Mouse (Mus musculus): ENCODE measurements around the gene Setd3. TPM values are rescaled to one million over a fixed set of nuclear protein-coding genes. Genes with fewer than 3 reads are reported as not detected.

The Setd3 gene
- polyA plus RNA-seq, 2 experiments: 26.8 to 43.4 TPM

DNA sequence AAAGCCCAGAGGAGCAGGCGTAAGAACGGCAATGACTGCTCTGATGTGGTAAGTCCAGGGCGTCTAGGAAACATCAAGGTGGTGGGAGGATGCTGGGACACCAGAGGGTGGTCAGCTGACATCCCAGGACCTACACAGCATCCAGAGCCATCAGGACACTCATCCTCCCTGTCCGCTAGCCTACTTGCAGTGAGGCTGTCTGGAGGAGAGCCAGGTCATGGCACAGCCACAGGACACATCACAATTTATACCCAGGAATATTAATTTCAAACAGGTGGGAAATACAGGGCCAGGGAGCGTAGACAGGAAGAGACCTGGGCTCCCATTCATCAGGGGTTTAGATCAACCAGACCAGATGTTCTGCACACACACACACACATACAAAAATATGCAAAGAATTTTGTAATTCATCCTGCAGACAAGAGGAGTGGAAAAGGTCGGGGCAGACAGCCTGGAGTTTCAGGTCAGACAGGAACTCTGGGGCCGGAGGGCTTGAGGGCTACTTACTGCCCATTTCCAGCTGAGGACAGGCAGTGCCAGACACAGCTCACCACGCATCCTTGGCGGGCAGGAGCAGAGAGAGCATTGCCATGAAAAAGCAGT is 114.6 kb downstream of the Setd3 start:
- no peak for ATAC-seq (ENCODE audit: insufficient read depth)
- Histone ChIP-seq H3K27ac (no peak overlapping the region), H3K27me3 (ENCODE audit: control insufficient read depth, insufficient read depth, low read length) (no peaks in the 10 kb centered on the region), H3K4me3 (ENCODE audit: insufficient read depth in 1 of 2, low read depth in 2 of 2, low read length in 2 of 2) (no peak overlapping the region), H3K9ac (replicated peaks) (no peak overlapping the region), H3K9me3 (ENCODE audit: control insufficient read depth, low read length) (no peaks in the 10 kb centered on the region), H3K4me1 (replicated peaks; ENCODE audit: control insufficient read depth in 2 of 2, insufficient read depth in 2 of 2, low read length in 1 of 2) (no peaks in the 10 kb centered on the region), H3K36me3 (replicated peaks; ENCODE audit: control insufficient read depth, insufficient read depth, low read depth) (no peaks in the 10 kb centered on the region), H3K4me2 (ENCODE audit: low read depth) (no peak overlapping the region)
- TF ChIP-seq EP300 (IDR thresholded peaks at IDR 0.05; ENCODE audit: low read depth) (no peak), CTCF (IDR thresholded peaks at IDR 0.05; ENCODE audit: low read depth) (no peak)
- DNase-seq (ENCODE audit: low read depth in 3 of 3, low spot score in 3 of 3): no peak
- WGBS (ENCODE audit: insufficient replicate concordance): 51% methylated on average over 9 of the region's 9 CpGs

DNA sequence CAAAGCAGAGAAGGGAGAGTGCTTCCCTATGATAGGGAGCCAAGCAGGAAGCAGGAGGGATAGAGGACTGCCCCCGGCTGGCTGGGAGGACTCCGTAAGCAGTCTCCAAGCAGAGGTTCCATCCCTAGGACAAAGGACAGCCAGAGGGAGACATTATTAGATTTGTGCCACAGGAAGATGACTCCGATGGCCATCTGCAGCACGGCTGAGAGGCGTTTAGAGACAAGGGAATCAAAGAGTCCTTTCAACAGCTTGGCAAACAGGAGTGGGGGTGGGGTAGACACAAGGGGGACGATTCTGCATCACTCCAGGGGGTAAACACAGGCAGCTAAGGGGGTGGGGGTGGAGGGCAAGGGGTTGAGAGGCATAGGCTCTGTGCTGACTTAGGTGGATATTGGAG is 115.1 kb downstream of the Setd3 start:
- H3K9ac ChIP-seq (replicated peaks): no peak overlapping the region
- H3K4me2 ChIP-seq (ENCODE audit: low read depth): no peak overlapping the region
- H3K9me3 ChIP-seq (ENCODE audit: control insufficient read depth, low read length): no peaks in the 10 kb centered on the region
- no peak overlapping the region for H3K4me3 ChIP-seq (ENCODE audit: insufficient read depth in 1 of 2, low read depth in 2 of 2, low read length in 2 of 2)
- no peaks in the 10 kb centered on the region for H3K36me3 ChIP-seq (replicated peaks; ENCODE audit: control insufficient read depth, insufficient read depth, low read depth)
- DNase-seq (ENCODE audit: low read depth in 3 of 3, low spot score in 3 of 3) (no peak), ATAC-seq (ENCODE audit: insufficient read depth) (no peak)
- H3K27ac ChIP-seq: no peak overlapping the region
- TF ChIP-seq EP300 (IDR thresholded peaks at IDR 0.05; ENCODE audit: low read depth) (no peak), CTCF (IDR thresholded peaks at IDR 0.05; ENCODE audit: low read depth) (no peak)
- 42% methylated on average over 6 of the region's 6 CpGs for WGBS (ENCODE audit: insufficient replicate concordance)
- H3K4me1 ChIP-seq (replicated peaks; ENCODE audit: control insufficient read depth in 2 of 2, insufficient read depth in 2 of 2, low read length in 1 of 2): no peaks in the 10 kb centered on the region
- H3K27me3 ChIP-seq (ENCODE audit: control insufficient read depth, insufficient read depth, low read length): no peaks in the 10 kb centered on the region

DNA sequence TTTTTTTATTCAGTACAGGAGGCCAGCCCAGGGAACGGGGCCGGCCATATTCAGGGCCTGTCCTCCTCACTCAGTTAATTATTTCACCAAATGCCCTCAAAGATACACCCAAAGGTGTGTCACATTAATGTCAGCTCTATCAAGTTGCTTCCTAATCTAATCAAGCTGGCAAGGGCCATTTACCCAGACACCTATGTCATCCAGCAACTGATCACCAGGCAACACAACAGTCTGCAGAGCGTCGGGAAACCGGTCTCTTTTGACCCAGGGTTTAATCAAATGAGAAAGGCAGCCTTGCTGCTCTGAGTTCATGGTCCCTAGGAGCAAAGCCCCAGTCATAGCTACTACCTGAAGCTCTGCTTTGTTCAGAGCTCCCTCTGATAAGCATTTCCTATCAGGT is 117.0 kb downstream of the Setd3 start:
- H3K4me1 ChIP-seq (replicated peaks; ENCODE audit: control insufficient read depth in 2 of 2, insufficient read depth in 2 of 2, low read length in 1 of 2): no peaks in the 10 kb centered on the region
- no peak overlapping the region for H3K4me3 ChIP-seq (ENCODE audit: insufficient read depth in 1 of 2, low read depth in 2 of 2, low read length in 2 of 2)
- no peaks in the 10 kb centered on the region for H3K27me3 ChIP-seq (ENCODE audit: control insufficient read depth, insufficient read depth, low read length)
- H3K36me3 ChIP-seq (replicated peaks; ENCODE audit: control insufficient read depth, insufficient read depth, low read depth): no peaks in the 10 kb centered on the region
- H3K4me2 ChIP-seq (ENCODE audit: low read depth): no peak overlapping the region
- no peak for DNase-seq (ENCODE audit: low read depth in 3 of 3, low spot score in 3 of 3)
- 66% methylated on average over 5 of the region's 5 CpGs for WGBS (ENCODE audit: insufficient replicate concordance)
- no peak overlapping the region for H3K27ac ChIP-seq
- TF ChIP-seq EP300 (IDR thresholded peaks at IDR 0.05; ENCODE audit: low read depth) (no peak), CTCF (IDR thresholded peaks at IDR 0.05; ENCODE audit: low read depth) (no peak)
- no peak overlapping the region for H3K9ac ChIP-seq (replicated peaks)
- no peaks in the 10 kb centered on the region for H3K9me3 ChIP-seq (ENCODE audit: control insufficient read depth, low read length)
- ATAC-seq (ENCODE audit: insufficient read depth): no peak

DNA sequence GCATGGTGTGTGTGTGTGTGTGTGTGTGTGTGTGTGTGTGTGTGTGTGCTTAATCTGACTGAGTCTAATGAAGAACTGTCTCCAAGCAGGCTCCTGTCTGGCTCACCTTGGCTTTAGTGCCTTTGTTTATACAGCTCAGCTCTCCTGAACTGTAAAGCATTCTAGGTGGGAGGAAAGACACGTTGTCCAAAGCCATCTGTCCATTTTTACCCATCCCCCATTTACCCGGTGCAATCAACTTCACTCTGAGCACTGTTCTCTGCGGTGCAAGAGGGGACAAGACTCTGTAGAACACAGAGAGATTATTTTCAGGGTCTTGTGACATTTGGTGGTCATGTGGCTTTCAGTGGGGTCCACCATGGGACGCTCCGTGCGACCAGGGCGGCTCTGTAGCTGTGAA is 117.5 kb downstream of the Setd3 start:
- no peaks in the 10 kb centered on the region for H3K36me3 ChIP-seq (replicated peaks; ENCODE audit: control insufficient read depth, insufficient read depth, low read depth)
- H3K27ac ChIP-seq: no peak overlapping the region
- no peaks in the 10 kb centered on the region for H3K9me3 ChIP-seq (ENCODE audit: control insufficient read depth, low read length)
- no peak overlapping the region for H3K9ac ChIP-seq (replicated peaks)
- H3K27me3 ChIP-seq (ENCODE audit: control insufficient read depth, insufficient read depth, low read length): no peaks in the 10 kb centered on the region
- TF ChIP-seq CTCF (IDR thresholded peaks at IDR 0.05; ENCODE audit: low read depth): no peak
- no peak for TF ChIP-seq EP300 (IDR thresholded peaks at IDR 0.05; ENCODE audit: low read depth)
- no peaks in the 10 kb centered on the region for H3K4me1 ChIP-seq (replicated peaks; ENCODE audit: control insufficient read depth in 2 of 2, insufficient read depth in 2 of 2, low read length in 1 of 2)
- no peak overlapping the region for H3K4me3 ChIP-seq (ENCODE audit: insufficient read depth in 1 of 2, low read depth in 2 of 2, low read length in 2 of 2)
- DNase-seq (ENCODE audit: low read depth in 3 of 3, low spot score in 3 of 3) (no peak), ATAC-seq (ENCODE audit: insufficient read depth) (no peak)
- 63% methylated on average over 7 of the region's 7 CpGs for WGBS (ENCODE audit: insufficient replicate concordance)
- H3K4me2 ChIP-seq (ENCODE audit: low read depth): no peak overlapping the region

Other genes starting within 250 kb of the Setd3 start
- gene Bcl11b, start 175.7 kb downstream of the Setd3 start, polyA plus RNA-seq (2012; rRNA removed): 0.02 and 0.06 TPM in 2 replicates
- gene Bcl11b, start 175.7 kb downstream of the Setd3 start, polyA plus RNA-seq (2014; fragmentation: Nextera tagmentation; extraction: Ambion mirVana): 0.06 TPM in 1 of 2 replicates, not detected in the other
- 9.2 and 10.4 TPM in 2 replicates for gene Ccnk, start 265 bp upstream of the Setd3 start, polyA plus RNA-seq (2012; rRNA removed)
- 3.9 and 4.0 TPM in 2 replicates for gene Ccnk, start 265 bp upstream of the Setd3 start, polyA plus RNA-seq (2014; fragmentation: Nextera tagmentation; extraction: Ambion mirVana)
- gene Ccdc85c, start 96.1 kb upstream of the Setd3 start, polyA plus RNA-seq (2012; rRNA removed): 1.8 TPM in 2 replicates
- 1.8 TPM in 2 replicates for gene Ccdc85c, start 96.1 kb upstream of the Setd3 start, polyA plus RNA-seq (2014; fragmentation: Nextera tagmentation; extraction: Ambion mirVana)
- gene Hhipl1, start 127.0 kb upstream of the Setd3 start, polyA plus RNA-seq (2012; rRNA removed): 0.02 and 0.03 TPM in 2 replicates
- gene Hhipl1, start 127.0 kb upstream of the Setd3 start, polyA plus RNA-seq (2014; fragmentation: Nextera tagmentation; extraction: Ambion mirVana): not detected in 2 replicates
- gene Cyp46a1, start 155.1 kb upstream of the Setd3 start, polyA plus RNA-seq (2012; rRNA removed): 0.48 and 0.52 TPM in 2 replicates
- 0.11 and 0.13 TPM in 2 replicates for gene Cyp46a1, start 155.1 kb upstream of the Setd3 start, polyA plus RNA-seq (2014; fragmentation: Nextera tagmentation; extraction: Ambion mirVana)
- gene Eml1, start 191.6 kb upstream of the Setd3 start, polyA plus RNA-seq (2012; rRNA removed): 1.8 and 2.5 TPM in 2 replicates
- 3.3 and 4.1 TPM in 2 replicates for gene Eml1, start 191.6 kb upstream of the Setd3 start, polyA plus RNA-seq (2014; fragmentation: Nextera tagmentation; extraction: Ambion mirVana)